Mouse (Mus musculus) right cerebral cortex, adult 2 months (tissue): ENCODE measurements around the gene Psmc6.

Experiments
- DNase-seq, 2 experiments: peaks; one replicate each; pipeline ENCODE4 v3.0.0; 2021 to 2022; ENCODE audit warnings: low spot score in 2 of 2

Psmc6 gene

DNA sequence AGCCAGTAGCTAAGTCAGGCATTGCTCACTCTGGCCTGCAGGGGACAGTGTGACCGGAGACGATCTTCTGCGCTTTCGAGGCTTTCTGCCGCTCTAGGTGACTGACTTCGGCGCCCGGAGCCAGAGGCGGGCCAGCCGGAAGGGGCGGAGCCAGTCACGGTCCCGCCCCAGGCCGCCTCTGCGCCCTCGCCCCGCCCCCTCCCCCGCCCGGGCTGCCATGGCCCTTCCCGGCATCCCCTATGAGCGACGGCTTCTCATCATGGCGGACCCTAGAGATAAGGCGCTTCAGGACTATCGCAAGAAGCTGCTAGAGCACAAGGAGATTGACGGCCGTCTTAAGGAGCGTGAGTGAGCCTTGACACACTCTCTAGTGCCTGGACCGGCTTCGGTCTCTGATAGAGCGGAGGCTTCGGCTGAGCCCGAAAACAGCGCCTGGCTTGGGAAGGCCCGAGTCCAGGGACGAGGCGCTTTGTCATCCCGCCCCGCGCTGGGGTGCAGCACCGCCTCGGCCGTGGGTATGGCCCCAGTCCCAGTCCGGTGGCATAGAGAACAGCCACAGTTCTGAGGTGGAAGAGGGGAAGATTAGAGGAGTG is at the start of gene Psmc6:
TSS of gene Psmc6 (plus strand) at position 200 of the 593 bp plus-strand sequence.
- peak; percentile 87 to 89 for DNase-seq

DNA sequence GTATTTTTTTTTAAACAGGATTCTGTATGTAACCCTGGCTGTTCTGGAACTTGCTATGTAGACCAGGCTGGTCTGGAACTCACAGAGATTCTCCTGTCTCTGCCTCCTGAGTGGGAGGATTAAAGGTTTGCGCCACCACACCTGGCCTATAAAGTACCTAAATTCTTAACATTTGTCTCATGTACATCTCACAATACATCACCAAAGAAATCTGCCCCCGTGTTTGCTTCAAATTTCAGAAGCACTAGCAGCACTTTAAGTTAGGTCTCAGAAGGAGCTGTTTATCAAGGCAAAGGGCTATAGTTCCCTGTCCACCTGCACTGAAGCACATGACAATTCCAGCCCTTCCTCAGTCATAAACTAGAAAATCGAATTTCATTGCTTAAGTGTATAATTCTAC is 47.5 kb upstream of the Psmc6 start:
- no peak for DNase-seq

DNA sequence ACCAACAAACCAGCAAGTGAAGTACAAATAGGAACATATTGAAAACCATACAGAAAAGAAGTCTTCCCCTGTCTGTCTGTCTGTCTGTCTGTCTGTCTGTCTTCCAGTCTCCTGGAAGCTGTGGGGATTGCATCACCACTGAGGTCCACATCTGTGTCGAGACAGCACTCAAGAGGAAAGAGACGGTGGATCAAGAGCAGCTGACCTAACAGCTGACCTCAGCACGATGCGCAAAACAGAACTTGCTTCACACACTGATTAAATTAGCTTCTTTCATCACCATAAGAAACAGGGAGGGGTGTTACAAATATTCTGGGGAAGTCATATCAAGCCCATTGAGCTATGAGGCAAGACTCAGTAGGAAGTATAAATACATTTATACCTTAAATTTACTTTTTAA is 38.0 kb upstream of the Psmc6 start:
- DNase-seq: no peak

DNA sequence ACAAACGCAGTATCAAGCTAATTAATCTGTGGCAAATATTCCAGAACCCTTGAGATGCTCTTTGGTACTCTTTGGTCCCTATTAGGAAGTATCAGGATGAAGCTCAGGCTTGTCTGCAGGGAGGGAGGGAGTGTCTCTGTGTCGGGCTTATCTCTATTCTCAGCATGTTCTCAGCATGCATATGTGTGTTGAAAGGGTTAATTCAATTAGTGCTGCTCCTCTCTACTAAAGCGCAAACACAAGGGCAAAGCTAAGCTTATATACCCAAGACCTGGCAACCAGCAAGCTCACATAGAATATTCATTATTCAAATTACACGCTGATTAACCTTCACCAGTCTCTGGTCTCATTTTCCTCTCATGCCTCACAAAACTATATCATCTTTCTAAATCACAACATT is 25.6 kb upstream of the Psmc6 start:
- DNase-seq: no peak

DNA sequence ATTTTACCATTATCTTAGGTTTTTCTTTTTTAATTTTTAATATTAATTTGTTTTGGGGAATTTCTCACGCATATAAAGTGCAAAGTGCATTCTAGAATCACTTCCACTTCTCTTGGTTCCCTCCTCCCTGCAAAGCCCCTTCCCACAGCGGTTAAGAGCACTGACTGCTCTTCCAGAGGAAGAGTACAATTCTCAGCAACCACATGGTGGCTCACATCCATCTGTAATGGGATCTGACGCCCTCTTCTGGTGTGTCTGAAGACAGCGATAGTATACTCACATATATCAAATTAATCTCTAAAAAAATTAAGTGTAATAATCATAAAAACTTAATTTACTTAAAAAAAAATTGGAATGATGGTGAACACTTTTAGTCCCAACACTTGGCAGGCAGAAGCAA is 25.2 kb upstream of the Psmc6 start:
- no peak for DNase-seq

DNA sequence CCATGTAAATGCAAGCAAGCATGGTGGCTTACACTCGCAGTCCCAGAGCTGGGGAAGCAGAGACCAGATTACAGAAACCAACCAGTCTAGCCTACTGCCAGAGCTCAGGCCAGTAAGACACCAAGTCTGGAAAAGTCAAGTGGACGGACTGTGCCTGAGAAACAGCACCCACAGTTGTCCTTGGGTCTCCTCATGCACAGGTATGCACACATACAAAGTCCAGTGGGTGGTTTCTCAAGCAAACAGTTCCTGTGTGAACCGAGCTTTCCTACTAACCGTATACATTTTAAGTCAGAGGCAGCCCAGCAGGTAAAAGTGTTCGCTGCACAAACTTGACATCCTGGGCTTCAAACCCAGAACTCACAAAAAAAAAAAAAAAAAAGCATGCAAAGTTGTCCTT is 23.7 kb upstream of the Psmc6 start:
- DNase-seq: no peak

DNA sequence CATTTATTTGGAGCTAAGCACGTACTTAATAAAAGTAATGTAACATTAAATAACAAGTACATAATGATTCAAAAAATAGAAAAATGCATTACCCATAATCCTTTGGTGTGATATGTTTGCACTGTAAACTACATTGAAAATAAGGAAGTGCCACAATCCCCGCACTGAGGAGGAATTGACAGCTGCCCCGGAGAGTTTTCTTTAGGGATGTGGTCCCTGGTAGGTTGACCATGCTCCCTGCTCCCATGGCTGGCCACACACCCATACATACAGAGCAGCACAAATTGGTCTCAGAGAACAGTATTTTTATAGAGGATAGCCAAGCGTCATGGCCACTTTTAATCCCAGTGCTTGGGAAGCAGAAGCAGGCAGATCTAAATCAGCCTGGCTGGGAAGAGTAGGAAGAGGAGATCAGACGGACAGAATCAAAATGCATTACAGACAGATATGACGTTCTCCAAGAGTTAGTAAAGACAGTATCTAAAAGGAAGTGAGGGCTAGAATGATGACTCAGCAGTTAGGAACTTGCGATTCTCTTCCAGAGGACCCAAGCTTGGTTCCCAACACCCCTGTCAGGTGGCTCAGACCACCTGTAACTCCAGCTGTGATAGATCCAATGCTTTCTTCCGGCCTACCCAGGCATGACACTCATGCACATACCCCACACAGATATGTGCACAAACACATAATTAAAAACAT is 21.8 kb upstream of the Psmc6 start:
- DNase-seq: no peak

DNA sequence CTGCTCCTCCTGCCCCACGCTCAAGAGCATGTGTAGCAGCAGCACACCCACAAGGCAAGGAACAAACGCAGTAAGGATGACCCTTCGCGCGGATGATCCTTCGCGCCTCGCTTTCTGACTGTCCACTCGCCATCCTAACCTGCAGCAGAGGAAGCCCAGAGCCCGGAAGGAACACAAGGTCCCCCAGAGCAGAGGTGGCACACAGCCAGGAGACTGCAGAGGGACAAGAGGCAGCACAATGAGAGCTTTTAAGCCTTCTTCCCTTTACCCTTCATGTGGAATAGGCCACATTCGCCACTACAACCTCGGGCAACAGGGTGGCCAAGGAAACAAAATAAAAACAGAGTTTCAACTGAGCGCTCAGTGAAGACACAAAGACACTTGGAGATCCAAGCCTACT is 19.9 kb upstream of the Psmc6 start:
- DNase-seq: no peak

DNA sequence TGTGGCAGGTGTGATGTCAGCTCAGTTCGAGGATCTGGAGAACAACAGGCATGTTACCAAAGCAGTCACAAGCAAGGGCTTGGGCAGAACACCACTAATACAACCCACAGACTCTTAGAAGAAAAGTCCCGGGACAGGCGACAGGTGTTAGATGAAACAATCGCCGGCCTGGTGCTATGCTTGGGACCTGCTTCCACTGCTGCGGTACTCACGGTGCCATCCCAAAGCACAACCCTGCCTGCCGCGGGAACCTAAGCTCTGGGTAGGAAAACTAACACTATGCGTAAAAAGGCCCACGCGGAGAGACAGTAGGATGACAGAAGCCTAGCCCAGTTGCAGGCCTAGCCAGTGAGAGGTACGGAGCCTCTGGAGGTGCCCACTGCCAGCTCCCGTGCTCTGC is 19.5 kb upstream of the Psmc6 start:
- DNase-seq: no peak

DNA sequence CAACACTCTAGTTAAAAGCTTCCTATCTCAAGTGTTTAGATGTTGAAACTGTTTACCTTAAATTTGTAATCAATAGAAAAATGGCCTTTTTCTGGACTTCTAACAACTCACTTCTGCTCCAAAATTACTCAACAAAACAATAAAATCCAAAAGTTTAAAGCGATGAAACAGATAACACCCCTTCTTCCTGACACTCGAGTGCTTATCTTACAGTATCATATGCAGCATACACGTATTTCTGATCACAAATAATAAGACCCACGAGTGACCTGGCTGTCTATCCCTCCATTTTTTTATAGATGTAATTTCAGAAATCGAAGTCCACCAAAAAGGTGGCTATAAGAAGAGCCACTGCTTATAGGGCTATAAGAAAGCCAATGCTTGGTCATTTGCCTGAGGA is 12.7 kb upstream of the Psmc6 start:
- DNase-seq: no peak

DNA sequence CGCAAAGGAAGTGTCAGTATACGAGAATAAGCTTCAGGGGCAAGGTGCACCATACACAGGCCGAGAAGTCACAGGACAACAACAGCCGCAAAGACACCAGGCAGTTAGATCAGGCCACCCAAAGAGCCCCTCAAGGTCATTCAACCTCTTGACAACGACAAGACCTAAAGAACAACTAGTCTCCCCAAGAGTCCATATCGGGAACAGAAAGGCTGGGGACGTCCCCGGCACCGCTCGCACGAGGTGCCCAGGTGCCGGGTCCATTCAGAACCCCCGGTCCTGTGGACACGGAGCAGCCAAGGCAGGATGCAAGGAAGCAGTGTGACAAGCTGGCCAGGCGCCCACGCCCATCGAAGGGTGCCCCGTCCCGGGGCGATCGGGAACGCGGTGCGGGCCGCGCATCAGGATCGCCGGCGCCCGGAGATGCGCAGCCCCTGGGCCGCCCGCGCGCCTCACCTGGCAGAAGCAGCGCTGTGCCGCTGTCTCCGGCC is 11.6 kb upstream of the Psmc6 start:
- peak; percentile 30 to 39 for DNase-seq

DNA sequence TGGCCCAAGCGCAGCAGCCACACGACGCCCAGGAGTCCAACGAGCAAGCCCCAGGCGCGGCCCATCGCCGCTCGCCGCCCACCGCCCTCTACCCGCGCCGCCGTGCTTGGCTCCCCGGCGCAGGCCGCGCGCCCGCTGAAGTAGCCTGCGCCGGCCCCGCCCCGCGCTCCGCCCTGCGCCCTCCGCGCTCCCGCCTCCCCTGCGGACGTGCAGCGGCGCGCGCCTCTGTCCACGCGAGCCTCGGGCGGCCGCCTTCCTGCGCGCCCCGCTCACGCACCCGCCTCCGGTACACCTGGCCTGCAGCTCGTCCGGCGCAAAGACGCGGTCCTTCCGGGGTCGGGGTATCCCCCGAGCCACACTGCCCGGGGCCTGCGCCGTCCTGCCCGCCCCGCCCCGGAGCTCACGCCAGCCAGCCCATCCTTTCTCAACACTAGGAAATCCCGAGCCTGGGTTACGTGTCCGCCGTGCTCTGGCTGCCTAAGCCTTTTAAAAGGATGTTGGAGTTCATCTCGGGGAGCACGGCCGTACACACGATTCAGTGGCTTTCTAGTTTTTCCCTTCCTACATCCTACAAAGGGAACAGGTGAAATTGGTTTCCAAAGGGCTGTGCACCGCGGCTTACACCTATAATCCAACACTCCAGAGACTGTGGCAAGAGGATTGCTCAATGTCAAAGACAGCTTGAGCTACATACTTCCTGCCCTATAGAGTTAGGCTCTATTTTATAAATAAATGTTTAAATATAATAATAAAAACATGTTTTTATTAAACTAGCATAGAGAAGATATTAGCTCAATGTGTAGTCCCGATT is 11.0 kb upstream of the Psmc6 start, which contains the start of gene Ero1l:
TSS of gene Ero1l (minus strand) at position 346 of the 811 bp plus-strand sequence.
- DNase-seq: peak; percentile 77 to 87

DNA sequence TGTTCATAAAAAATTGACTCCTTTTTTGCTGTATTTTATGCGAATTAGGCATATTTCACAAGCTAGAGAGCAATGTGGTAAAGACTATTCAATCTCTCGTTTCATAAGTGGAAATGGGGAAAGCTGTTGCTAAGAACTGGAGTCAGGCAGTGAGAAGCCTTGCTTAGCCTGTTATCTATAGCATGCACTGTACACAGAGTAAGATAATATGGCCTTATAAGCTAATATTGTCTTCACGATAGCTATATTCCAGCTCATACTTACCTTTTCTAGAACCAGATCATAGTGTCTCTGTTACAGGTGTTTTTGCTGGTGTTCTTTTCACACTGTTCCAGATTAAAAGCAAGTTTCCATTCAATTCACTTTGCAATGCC is 10.4 kb upstream of the Psmc6 start:
- DNase-seq: no peak

DNA sequence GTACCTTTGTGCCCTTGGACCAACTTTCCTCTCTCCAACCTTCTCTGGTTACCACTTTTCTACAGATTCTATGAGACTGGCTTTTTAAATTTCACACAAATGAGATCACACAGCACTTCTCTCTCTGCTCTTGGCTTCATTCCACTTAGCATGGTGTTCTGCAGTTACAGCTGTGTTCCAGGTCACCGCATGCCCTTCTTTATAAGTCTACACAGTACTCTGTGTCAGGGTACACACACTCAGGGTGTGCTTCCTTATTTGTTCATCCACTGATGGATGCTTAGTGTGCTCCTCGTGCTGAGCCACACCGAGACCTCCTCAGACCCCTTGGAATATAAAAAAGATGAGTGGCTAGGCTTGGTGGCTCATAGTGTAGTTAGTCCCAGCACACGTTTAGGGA is 9.5 kb upstream of the Psmc6 start:
- DNase-seq: no peak

DNA sequence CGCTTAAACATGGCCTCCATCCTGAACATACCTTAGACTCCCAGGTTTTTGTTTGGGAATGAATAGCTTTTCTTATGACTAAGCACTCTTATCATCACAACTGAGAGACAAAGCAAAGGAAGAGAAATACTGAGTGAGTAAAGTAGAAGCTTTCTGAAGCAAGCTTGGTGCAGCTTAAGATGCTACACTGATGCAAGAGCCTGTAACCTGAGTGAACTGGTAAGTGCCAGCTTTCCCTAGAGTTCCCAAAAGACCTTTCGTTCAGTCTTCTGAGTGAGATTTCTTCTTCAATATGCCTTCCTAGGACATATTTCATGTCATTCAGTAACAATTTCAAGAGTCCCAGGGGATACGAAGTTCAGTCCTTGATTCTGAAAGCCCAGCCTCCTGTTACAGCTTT is 8.5 kb upstream of the Psmc6 start:
- DNase-seq: no peak

DNA sequence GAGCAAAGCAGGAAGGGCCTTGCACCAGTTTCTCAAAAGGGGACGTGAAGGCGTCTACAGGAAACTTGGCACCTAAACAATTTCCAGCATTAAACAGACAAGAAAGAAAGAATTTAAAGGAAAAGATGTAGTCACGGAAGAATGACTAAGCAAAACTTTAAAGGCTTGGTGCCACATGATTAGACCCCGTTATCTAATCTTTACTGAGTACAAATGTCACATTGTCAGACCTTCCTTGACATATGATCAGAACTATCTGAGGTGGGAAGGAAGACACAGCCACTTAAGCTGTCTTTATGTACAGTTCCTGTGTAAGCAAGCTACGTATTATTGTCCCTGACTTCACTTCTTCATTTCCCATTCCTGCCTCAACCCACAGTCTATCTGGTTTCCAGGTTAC is 8.0 kb upstream of the Psmc6 start:
- DNase-seq: peak in 1 of 2 experiments; percentile 19

DNA sequence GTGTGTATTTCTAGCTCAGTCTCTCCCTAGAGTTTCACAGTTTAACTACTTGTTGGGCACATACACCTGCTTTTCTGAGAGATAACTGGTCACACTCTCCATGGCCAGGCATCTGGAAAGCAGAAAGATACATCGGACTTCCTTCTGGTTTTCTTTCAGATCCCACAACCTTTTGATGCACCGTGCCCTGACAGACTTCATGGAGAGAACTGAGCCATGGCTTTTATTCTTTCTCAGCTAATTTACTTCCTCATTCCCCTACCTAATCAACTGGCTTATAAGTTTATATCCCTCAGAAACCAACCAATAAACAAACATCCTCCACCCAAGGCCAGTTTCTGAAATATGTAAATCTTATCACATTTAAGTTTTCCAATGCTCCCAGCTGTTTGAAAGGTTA is 7.1 kb upstream of the Psmc6 start:
- DNase-seq: no peak

DNA sequence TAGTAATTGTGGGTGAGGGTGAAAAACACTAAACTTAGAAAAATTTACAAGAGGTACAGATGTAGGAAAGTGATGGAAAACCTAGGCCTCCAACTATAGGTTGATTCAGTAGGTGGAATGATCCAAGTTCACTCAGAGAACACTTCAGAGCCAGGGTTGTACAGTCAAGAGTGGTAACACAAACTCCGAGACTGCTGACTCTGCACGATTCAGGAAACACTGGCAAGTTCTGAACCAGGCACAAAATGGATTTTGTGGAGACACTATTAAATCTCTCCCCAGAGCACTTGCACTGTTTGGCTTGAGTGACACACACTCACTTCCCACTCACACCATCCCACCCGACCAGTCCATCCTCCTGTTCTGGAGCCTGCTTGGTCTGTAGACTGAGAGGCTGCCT is 6.3 kb upstream of the Psmc6 start:
- DNase-seq: no peak

DNA sequence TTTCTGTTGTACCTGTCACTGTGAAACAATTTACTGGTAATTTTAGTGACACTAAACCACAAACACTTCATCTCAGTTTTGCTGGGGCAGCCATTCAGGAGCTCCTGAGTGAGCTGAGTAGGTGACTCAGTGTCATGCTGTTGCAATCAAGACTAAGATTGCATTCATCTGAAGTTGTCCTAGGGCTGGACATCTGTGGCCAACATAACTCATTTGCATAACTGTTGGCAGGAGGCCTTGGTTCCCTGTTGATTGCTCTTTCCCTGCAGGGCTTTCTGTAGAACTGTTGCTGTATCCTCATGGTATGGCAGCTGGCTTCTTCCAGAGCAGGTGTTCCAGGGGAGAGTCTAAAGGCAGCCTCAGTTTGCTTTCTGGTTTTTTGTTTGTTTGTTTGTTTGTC is 4.1 kb upstream of the Psmc6 start:
- DNase-seq: no peak

DNA sequence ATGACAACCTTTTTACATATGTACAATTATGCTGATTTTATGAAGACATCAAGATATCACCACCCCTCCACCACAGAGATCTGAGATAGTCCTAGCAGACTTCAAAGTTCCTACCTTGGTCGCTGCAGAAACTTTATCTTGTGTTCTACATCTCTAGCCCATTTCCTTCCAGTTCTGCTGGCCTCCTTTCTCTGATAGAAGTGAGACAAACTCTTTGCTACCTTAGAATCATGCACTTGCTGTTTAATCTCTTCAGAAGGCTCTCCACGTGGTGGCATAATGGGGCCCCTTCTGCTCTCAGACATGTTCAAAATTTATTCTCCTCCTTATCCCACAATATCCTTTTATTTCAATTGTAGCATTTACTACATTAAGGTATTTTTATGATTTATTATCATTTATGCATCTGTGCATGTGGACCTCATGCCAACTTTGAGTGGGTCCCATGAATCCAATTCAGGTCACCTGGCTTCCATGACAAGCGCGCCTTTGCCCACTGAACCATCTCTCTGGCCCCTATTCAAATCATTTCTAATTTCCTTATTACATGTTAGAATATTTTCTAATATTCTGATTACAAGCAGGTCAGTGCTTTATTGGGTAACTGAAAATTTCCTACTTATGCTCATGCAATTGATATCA is 1.4 kb upstream of the Psmc6 start:
- DNase-seq: no peak

DNA sequence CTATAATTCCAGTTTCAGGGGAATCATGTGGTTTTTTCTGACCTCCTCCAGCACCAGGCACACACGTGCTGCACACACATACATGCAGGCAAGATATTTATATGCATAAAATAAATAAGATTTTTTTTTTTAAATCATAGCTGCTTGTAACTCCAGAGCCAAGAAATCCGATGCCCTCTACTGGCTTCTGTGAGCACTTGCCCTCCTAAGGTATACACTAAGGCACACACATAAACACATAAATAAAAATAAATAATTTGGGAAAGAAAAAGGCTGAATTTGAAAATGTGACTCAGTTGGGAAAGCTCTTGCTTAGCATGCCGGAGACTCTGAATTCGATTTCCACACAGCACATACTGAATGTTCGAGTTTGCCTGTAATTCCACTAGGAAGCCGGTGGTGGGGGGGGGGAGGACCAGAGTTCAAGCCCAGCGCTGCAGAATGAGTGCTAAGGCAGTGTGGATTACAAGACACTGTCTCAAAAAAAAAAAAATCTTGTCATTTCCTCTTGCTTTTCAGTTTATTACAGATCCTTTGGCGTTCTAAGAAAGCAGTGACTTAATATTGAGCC is 485 bp upstream of the Psmc6 start:
- no peak for DNase-seq
